8 mouse cellular contexts compared by ENCODE assay signal in genomic region chr15:91301366-91301765, GRCm38 (mm10).
A peak's percentile ranks its signal among the peaks of the same experiment; 100 is the strongest.
DNase-seq lines count a peak whose midpoint lies in the region; ATAC-seq and TF ChIP-seq lines count a peak whose summit lies in the region.

No protein-coding gene starts in this region.

- WGBS in kidney, postnatal 0 days: 4% methylated on average over 3 of the region's 3 CpGs
- WGBS in liver, embryonic 11.5 days: 12% methylated on average over 3 of the region's 3 CpGs

- no peak; the same call in 1 of the 2 replicates for ATAC-seq in kidney, postnatal 0 days (replicated peaks; ENCODE audit: low FRiP score, low read depth)
- ATAC-seq in liver, embryonic 11.5 days (replicated peaks; ENCODE audit: low FRiP score): no peak

- no peaks in the 10 kb centered on the region for H3K9me3 ChIP-seq in kidney, postnatal 0 days (replicated peaks; ENCODE audit: low read length)
- no peaks in the 10 kb centered on the region for H3K9me3 ChIP-seq in liver, embryonic 11.5 days (ENCODE audit: control insufficient read depth, low read length)

- H3K27me3 ChIP-seq in kidney, postnatal 0 days (ENCODE audit: insufficient read depth, low read length): no peaks in the 10 kb centered on the region
- H3K27me3 ChIP-seq in liver, embryonic 11.5 days (replicated peaks; ENCODE audit: control insufficient read depth, insufficient read depth, low read length): no peaks in the 10 kb centered on the region

- H3K27ac ChIP-seq in kidney, postnatal 0 days: no peak overlapping the region
- H3K27ac ChIP-seq in liver, embryonic 11.5 days (ENCODE audit: low read depth, low read length): no peak overlapping the region

- no peak overlapping the region for H3K4me3 ChIP-seq in kidney, postnatal 0 days (replicated peaks; ENCODE audit: low read depth, low read length)
- H3K4me3 ChIP-seq in liver, embryonic 11.5 days (ENCODE audit: low read depth, low read length): no peak overlapping the region

- intact Hi-C loops in gastrocnemius, postnatal 36 days (cut with DNase I): loop anchor here (5.0 to 10.0 kb wide), 3 partner anchors 271 to 627 kb away; partner anchors contain the start of genes Cpne8 and Slc2a13

- H3K9ac ChIP-seq in kidney, postnatal 0 days (ENCODE audit: low read depth, low read length): no peak overlapping the region
- no peak overlapping the region for H3K9ac ChIP-seq in liver, embryonic 11.5 days (ENCODE audit: low read depth, low read length)

- H3K36me3 ChIP-seq in kidney, postnatal 0 days (ENCODE audit: insufficient read depth, low read length): no peaks in the 10 kb centered on the region
- no peaks in the 10 kb centered on the region for H3K36me3 ChIP-seq in liver, embryonic 11.5 days (ENCODE audit: control insufficient read depth, insufficient read depth, low read length)

- TF ChIP-seq CTCF in kidney, postnatal 0 days (IDR thresholded peaks at IDR 0.05; ENCODE audit: low read depth): peak; percentile 96

- peak; percentile 71 for DNase-seq in 416B (ENCODE audit: low read depth)
- DNase-seq in adrenal gland, adult 18-20 months (ENCODE audit: low spot score in 2 of 2): peak; percentile 87 to 90
- DNase-seq in embryo, embryonic 10.5 days (ENCODE audit: low spot score): peak; percentile 93
- DNase-seq in gastrocnemius, postnatal 36 days: peak; percentile 90 to 91
- DNase-seq in kidney, postnatal 0 days (ENCODE audit: low spot score): peak; percentile 89
- peak; percentile 62 for DNase-seq in liver, embryonic 11.5 days (ENCODE audit: low spot score)
- DNase-seq in ovary, postnatal 14 days (ENCODE audit: low spot score): peak; percentile 93
- DNase-seq in thymus, postnatal 25 days: peak; percentile 67

- H3K4me1 ChIP-seq in kidney, postnatal 0 days (replicated peaks; ENCODE audit: insufficient read depth, low read length): no peaks in the 10 kb centered on the region
- H3K4me1 ChIP-seq in liver, embryonic 11.5 days (replicated peaks; ENCODE audit: control insufficient read depth, insufficient read depth, low read length): no peaks in the 10 kb centered on the region

- H3K4me2 ChIP-seq in kidney, postnatal 0 days (ENCODE audit: low read length): no peak overlapping the region
- no peak overlapping the region for H3K4me2 ChIP-seq in liver, embryonic 11.5 days
